Mouse (Mus musculus) midbrain, postnatal 0 days (tissue): ENCODE results near the gene Dnaja3. TPM values are rescaled to one million over a fixed set of nuclear protein-coding genes. Genes with fewer than 3 reads are reported as not detected.

Experiments used
- ATAC-seq: fragments of 200-750 bp; cut with Nextera tagmentation; 2 replicates; pipeline ENCODE4 v1.8.0; 2017; ENCODE audit warnings: moderate number of reproducible peaks, mild to moderate bottlenecking, moderate TSS enrichment, moderate library complexity; ENCODE audit not compliant: low FRiP score
- DNase-seq: peaks from one replicate; pipeline ENCODE4 v3.0.0-alpha.2; 2015; ENCODE audit warnings: low spot score
- H3K27ac ChIP-seq: fragments of 300-500 bp; sonication (generic); 2 replicates; pipeline ENCODE4 v1.5.1; 2014; ENCODE audit warnings: low read depth, mild to moderate bottlenecking, low read length, mixed read lengths
- H3K27me3 ChIP-seq: fragments of 300-500 bp; sonication (generic); 2 replicates; pipeline ENCODE4 v1.6.1; 2014; ENCODE audit warnings: low read length, control low read depth, mixed read lengths; ENCODE audit not compliant: insufficient read depth
- H3K36me3 ChIP-seq: fragments of 300-500 bp; sonication (generic); 2 replicates; pipeline ENCODE4 v1.6.1; 2014; ENCODE audit warnings: low read length, control low read depth, mixed read lengths; ENCODE audit not compliant: insufficient read depth
- H3K4me1 ChIP-seq: fragments of 300-500 bp; sonication (generic); 2 replicates; pipeline ENCODE4 v1.6.1; 2014; ENCODE audit warnings: mild to moderate bottlenecking, control low read depth, antibody characterized with exemption, low read length, mixed read lengths; ENCODE audit not compliant: insufficient read depth
- H3K4me2 ChIP-seq: fragments of 300-500 bp; sonication (generic); 2 replicates; pipeline ENCODE4 v1.6.1; 2014; ENCODE audit warnings: low read depth, mild to moderate bottlenecking, low read length, mixed read lengths; ENCODE audit not compliant: poor library complexity, severe bottlenecking
- H3K4me3 ChIP-seq: fragments of 300-500 bp; sonication (generic); 2 replicates; pipeline ENCODE4 v1.5.1; 2014; ENCODE audit warnings: low read depth, mild to moderate bottlenecking, low read length, moderate library complexity
- H3K9ac ChIP-seq: fragments of 300-500 bp; sonication (generic); replicated peaks from 2 replicates; pipeline ENCODE4 v1.6.1; 2014; ENCODE audit warnings: mild to moderate bottlenecking, low read length, moderate library complexity, mixed read lengths; ENCODE audit not compliant: poor library complexity, severe bottlenecking
- H3K9me3 ChIP-seq: fragments of 300-500 bp; sonication (generic); 2 replicates; pipeline ENCODE4 v1.6.1; 2016; ENCODE audit warnings: low read length, control low read depth
- CTCF ChIP-seq: IDR thresholded peaks from 2 replicates; pipeline ENCODE4 v1.5.1; 2016; ENCODE audit warnings: antibody characterized with exemption, mild to moderate bottlenecking
- WGBS: fragments of 180-500 bp; shearing (Covaris S2); extraction: QIAGEN DNeasy Blood & Tissue Kit; methylation state at CpG from one replicate; pipeline ENCODE4 v1.1.7; 2014; 5-methylcytosine and 5-hydroxymethylcytosine counted together
- polyA plus RNA-seq: library from polyadenylated mRNA; unstranded; fragments of >200 nt; fragmentation: Nextera tagmentation; extraction: Ambion mirVana; gene quantifications from 2 replicates; pipeline ENCODE4 v1.2.1, GENCODE M21; 2015
- total RNA-seq: library from RNA; depleted of rRNA; stranded (reverse); fragments of >200 nt; gene quantifications from 2 replicates; pipeline ENCODE4 v1.2.3, GENCODE M21; 2014

Gene Dnaja3
- total and polyA plus RNA-seq, 2 experiments from 2014 or later, result 54.1 to 65.5 TPM

DNA sequence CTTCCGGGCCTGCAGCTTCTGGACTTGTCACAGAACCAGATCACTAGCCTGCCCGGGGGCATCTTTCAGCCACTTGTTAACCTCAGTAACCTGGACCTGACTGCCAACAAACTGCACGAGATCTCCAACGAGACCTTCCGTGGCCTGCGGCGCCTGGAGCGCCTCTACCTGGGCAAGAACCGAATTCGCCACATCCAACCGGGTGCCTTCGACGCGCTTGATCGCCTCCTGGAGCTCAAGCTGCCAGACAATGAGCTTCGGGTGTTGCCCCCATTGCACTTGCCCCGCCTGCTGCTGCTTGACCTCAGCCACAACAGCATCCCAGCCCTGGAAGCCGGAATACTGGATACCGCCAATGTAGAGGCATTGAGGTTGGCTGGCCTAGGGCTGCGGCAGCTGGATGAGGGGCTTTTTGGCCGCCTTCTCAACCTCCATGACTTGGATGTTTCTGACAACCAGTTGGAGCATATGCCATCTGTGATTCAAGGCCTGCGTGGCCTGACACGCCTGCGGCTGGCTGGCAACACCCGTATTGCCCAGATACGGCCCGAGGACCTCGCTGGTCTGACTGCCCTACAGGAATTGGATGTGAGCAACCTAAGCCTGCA, 8.7 kb downstream of the Dnaja3 start:
- DNase-seq, result peak; percentile 35
- H3K9ac ChIP-seq, result no peak overlapping the region
- 82% methylated on average over 28 of the region's 28 CpGs for WGBS
- 0 out of 2 replicates have a peak, but pooled peaks cover 2% of the 10 kb centered on the region for H3K4me1 ChIP-seq
- no peak overlapping the region for H3K4me3 ChIP-seq
- no peak for ATAC-seq
- TF ChIP-seq CTCF, result no peak
- no peaks in the 10 kb centered on the region for H3K27me3 ChIP-seq
- H3K4me2 ChIP-seq, result no peak overlapping the region
- H3K27ac ChIP-seq, result no peak overlapping the region
- H3K36me3 ChIP-seq, result peaks cover 32% of the 10 kb centered on the region
- no peaks in the 10 kb centered on the region for H3K9me3 ChIP-seq

DNA sequence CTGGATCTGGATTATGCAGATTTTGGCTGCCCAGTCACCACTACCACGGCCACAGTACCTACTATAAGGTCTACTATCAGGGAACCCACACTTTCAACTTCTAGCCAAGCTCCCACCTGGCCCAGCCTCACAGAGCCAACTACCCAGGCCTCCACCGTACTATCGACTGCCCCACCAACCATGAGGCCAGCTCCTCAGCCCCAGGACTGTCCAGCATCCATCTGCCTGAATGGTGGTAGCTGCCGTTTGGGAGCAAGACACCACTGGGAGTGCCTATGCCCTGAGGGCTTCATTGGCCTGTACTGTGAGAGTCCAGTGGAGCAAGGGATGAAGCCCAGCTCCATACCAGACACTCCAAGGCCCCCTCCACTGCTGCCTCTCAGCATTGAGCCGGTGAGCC, 9.4 kb downstream of the Dnaja3 start:
- Histone ChIP-seq H3K4me2 (no peak overlapping the region), H3K36me3 (peaks cover 32% of the 10 kb centered on the region), H3K4me1 (0 out of 2 replicates have a peak, but pooled peaks cover 2% of the 10 kb centered on the region), H3K27me3 (no peaks in the 10 kb centered on the region), H3K4me3 (no peak overlapping the region), H3K27ac (no peak overlapping the region), H3K9ac (no peak overlapping the region), H3K9me3 (no peaks in the 10 kb centered on the region)
- WGBS, result 85% methylated on average over 5 of the region's 5 CpGs
- DNase-seq (no peak), ATAC-seq (no peak)
- TF ChIP-seq CTCF, result no peak

DNA sequence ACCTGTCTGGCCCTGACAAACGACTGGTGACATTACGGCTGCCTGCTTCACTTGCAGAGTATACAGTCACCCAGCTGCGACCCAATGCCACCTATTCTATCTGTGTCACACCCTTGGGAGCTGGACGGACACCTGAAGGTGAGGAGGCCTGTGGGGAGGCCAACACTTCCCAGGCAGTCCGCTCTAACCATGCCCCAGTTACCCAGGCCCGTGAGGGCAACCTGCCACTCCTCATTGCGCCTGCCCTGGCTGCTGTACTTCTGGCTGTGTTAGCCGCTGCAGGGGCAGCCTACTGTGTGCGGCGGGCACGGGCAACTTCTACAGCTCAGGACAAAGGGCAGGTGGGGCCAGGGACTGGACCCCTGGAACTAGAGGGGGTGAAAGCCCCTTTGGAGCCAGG, 9.9 kb downstream of the Dnaja3 start:
- H3K27me3 ChIP-seq, result no peaks in the 10 kb centered on the region
- no peak overlapping the region for H3K4me3 ChIP-seq
- no peak for DNase-seq
- H3K27ac ChIP-seq, result no peak overlapping the region
- no peak for ATAC-seq
- H3K4me1 ChIP-seq, result 0 out of 2 replicates have a peak, but pooled peaks cover 2% of the 10 kb centered on the region
- peaks cover 34% of the 10 kb centered on the region for H3K36me3 ChIP-seq
- H3K4me2 ChIP-seq, result no peak overlapping the region
- 88% methylated on average over 11 of the region's 11 CpGs for WGBS
- TF ChIP-seq CTCF, result no peak
- no peak overlapping the region for H3K9ac ChIP-seq
- no peaks in the 10 kb centered on the region for H3K9me3 ChIP-seq

DNA sequence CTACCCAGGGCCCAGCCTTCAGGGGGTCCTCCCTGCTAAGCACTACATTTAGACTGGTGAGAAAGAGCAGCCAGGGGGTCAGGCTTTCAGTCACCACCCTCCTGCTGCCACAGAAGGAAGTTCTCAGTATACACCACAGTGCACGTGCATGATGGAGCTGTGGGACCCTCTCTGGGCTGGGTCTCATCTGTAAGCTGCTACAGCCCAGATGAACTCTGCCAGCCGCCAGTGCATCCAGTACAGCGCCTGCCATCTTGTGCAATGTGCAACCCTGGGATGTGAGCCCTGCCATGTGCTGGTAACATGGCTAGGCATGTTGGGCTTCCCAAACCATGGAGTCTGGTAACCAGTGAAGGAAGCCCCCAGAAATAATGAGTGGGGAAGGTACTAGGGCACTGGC, 10.4 kb downstream of the Dnaja3 start:
- ATAC-seq (no peak), DNase-seq (no peak)
- Histone ChIP-seq H3K9me3 (no peaks in the 10 kb centered on the region), H3K4me1 (0 out of 2 replicates have a peak, but pooled peaks cover 2% of the 10 kb centered on the region), H3K4me3 (no peak overlapping the region), H3K27ac (no peak overlapping the region), H3K9ac (no peak overlapping the region), H3K36me3 (peaks cover 38% of the 10 kb centered on the region), H3K27me3 (no peaks in the 10 kb centered on the region), H3K4me2 (no peak overlapping the region)
- 95% methylated on average over 3 of the region's 3 CpGs for WGBS
- no peak for TF ChIP-seq CTCF

DNA sequence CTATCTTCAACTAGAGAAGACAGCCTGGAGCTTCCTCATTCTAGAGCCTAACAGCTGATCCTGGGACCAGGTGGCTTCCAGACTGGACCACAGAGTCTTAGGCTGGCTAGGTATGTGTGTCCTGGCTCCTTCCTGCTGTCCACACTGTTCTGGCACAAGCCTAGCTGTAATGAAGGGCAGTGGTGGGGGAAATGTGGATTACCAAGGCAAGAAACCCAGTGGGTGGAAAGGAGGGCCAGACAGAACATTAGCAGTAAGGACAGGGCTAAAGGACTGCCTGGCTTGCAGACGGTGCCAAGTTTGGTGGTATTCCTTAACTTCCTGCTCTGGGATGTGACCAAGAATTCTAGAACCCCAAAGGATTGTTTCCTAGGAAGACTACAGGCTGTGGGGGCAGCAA, 11.3 kb downstream of the Dnaja3 start:
- no peak overlapping the region for H3K27ac ChIP-seq
- H3K4me1 ChIP-seq, result 0 out of 2 replicates have a peak, but pooled peaks cover 2% of the 10 kb centered on the region
- no peak overlapping the region for H3K4me2 ChIP-seq
- H3K4me3 ChIP-seq, result no peak overlapping the region
- H3K9ac ChIP-seq, result no peak overlapping the region
- H3K27me3 ChIP-seq, result no peaks in the 10 kb centered on the region
- H3K9me3 ChIP-seq, result no peaks in the 10 kb centered on the region
- DNase-seq (no peak), ATAC-seq (no peak)
- TF ChIP-seq CTCF, result no peak
- peaks cover 41% of the 10 kb centered on the region for H3K36me3 ChIP-seq
- 93% methylated on average over 1 of the region's 1 CpGs for WGBS

DNA sequence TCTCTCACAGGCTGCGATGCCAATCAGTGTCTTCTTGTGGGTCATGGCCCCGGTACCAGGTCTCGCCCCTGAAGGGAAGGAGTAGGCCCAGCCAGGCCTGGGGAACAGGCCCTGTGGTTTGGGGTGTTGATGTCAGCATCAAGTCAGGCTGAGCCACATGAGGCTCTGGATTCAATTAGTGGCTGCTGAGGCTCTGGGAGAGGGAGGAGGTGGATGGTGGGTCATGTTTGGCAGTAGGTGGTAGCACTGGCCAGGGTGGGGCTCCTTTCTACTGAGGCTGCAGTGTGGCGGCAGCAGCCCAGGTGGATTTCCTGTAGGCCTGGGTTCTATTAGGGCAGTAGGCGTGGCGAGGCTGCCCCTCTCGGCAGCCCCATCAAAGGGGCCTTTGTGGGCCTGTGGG, 11.8 kb downstream of the Dnaja3 start:
- WGBS, result 79% methylated on average over 7 of the region's 7 CpGs
- no peak overlapping the region for H3K4me2 ChIP-seq
- no peaks in the 10 kb centered on the region for H3K27me3 ChIP-seq
- H3K9ac ChIP-seq, result no peak overlapping the region
- H3K36me3 ChIP-seq, result peaks cover 41% of the 10 kb centered on the region
- H3K27ac ChIP-seq, result no peak overlapping the region
- TF ChIP-seq CTCF, result no peak
- H3K4me3 ChIP-seq, result no peak overlapping the region
- no peaks in the 10 kb centered on the region for H3K9me3 ChIP-seq
- DNase-seq (no peak), ATAC-seq (no peak)
- 0 out of 2 replicates have a peak, but pooled peaks cover 2% of the 10 kb centered on the region for H3K4me1 ChIP-seq
